Mouse (Mus musculus) lung, adult 2 months (tissue): Measurements from ENCODE around the gene Large2.

Experiments
- CTCF ChIP-seq: fragments of 200-500 bp; IDR thresholded peaks from 2 replicates; pipeline ENCODE4 v1.5.1; 2011; ENCODE audit warnings: mild to moderate bottlenecking, low read length, control low read depth; ENCODE audit not compliant: insufficient read depth
- POLR2A ChIP-seq: fragments of 200-500 bp; IDR thresholded peaks from 2 replicates; pipeline ENCODE4 v1.6.1; 2011; ENCODE audit warnings: low read depth, mild to moderate bottlenecking, control low read depth, low read length, borderline replicate concordance; ENCODE audit errors: extremely low read depth

- TF ChIP-seq CTCF: no peak
- no peak for TF ChIP-seq POLR2A
These were observed 48.4 kb downstream of the Large2 start for GRCm38 (mm10) chr2:92326221-92326620.
